Mouse (Mus musculus) bone marrow, adult 2 months (tissue): ENCODE data around the gene Rapgef3.

Experiments
- CTCF ChIP-seq: fragments of 200-500 bp; IDR thresholded peaks from 2 replicates; pipeline ENCODE4 v1.5.1; 2011; ENCODE audit warnings: low read length, control low read depth; ENCODE audit not compliant: control insufficient read depth, insufficient read depth
- POLR2A ChIP-seq: fragments of 200-500 bp; IDR thresholded peaks from 2 replicates; pipeline ENCODE4 v1.6.1; 2011; ENCODE audit warnings: low read depth, mild to moderate bottlenecking, control low read depth, low read length, borderline replicate concordance; ENCODE audit not compliant: control insufficient read depth

- TF ChIP-seq CTCF: no peak
- no peak for TF ChIP-seq POLR2A
Measured at GRCm38 (mm10) chr15:97798134-97798533, 30.4 kb upstream of the Rapgef3 start.
